Mouse (Mus musculus): ENCODE results near the gene Sirpb1b.
"Not testable (repeated sequence)": the region's sequence is repeated elsewhere in the genome, so short reads cannot be mapped to it uniquely, and the experiment has no call there.

DNA sequence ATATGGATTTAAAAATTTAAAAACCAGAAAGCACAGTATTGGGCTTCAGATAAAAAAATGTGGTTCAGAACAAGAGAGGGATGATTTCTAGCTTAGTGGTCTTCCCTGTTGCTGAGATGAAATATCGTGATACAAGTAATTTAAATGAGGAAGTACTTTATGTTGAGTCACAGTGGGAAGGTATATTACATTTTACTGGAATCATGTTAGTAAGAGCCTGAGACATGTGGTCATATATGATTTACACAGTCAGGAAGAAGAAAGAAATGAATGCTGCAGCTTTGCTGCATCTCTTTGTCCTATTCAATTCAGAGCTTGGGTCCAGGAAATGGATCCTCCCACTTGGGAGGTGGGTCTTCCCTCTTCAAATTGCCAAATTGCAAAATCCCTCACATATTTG lies 11.8 kb upstream of the Sirpb1b start:
- TF ChIP-seq TCF12 (IDR thresholded peaks at IDR 0.05; ENCODE audit: insufficient read depth, poor library complexity, severe bottlenecking); POLR2A (IDR thresholded peaks at IDR 0.05; ENCODE audit: insufficient read length, low read depth); MYOD1 (IDR thresholded peaks at IDR 0.05; ENCODE audit: control insufficient read depth in 1 of 3, insufficient read length in 2 of 3, low read depth in 2 of 3); MYOG (IDR thresholded peaks at IDR 0.05; ENCODE audit: control insufficient read depth in 1 of 3, insufficient read depth in 1 of 3, insufficient read length in 2 of 3, low read depth in 2 of 3): not testable (repeated sequence)
